Comparison of ENCODE assay signal across 24 mouse cellular contexts in genomic region chr10:93969306-93969705, GRCm38 (mm10).
DNase-seq lines count a peak whose midpoint lies in the region; ATAC-seq and TF ChIP-seq lines count a peak whose summit lies in the region.
"Had no signal": no experiment of that assay in that cellular context is flagged by ENCODE, and none has a peak within 500 bp of the region (broad histone marks: within the 10 kb centered on the region; RNA-seq: fewer than 3 reads in every experiment).

No protein-coding gene starts in this region.

- peaks cover 56% of the 10 kb centered on the region for H3K36me3 ChIP-seq in hindbrain, embryonic 10.5 days
- H3K36me3 ChIP-seq in hindbrain, postnatal 0 days (ENCODE audit: insufficient read depth, low read length): peaks cover 31% of the 10 kb centered on the region
- peaks cover 63% of the 10 kb centered on the region for H3K36me3 ChIP-seq in midbrain, embryonic 10.5 days
- H3K36me3 ChIP-seq in midbrain, embryonic 11.5 days (ENCODE audit: control insufficient read depth, insufficient read depth, low read length): peaks cover 9% of the 10 kb centered on the region

- H3K27ac ChIP-seq in hindbrain, embryonic 10.5 days: no peak overlapping the region
- H3K27ac ChIP-seq in hindbrain, postnatal 0 days: no peak overlapping the region
- H3K27ac ChIP-seq in midbrain, embryonic 10.5 days (replicated peaks): 0 out of 2 replicates have a peak overlapping the region, but pooled peaks have one; percentile 33
- no peak overlapping the region for H3K27ac ChIP-seq in midbrain, embryonic 11.5 days (ENCODE audit: low read depth, low read length)
- H3K27ac ChIP-seq: left cerebral cortex, adult 2 months; limb, embryonic 10.5 days; midbrain, embryonic 12.5 days; neural tube, embryonic 15.5 days had no signal

- H3K4me2 ChIP-seq in hindbrain, postnatal 0 days (ENCODE audit: low read depth, low read length): no peak overlapping the region
- no peak overlapping the region for H3K4me2 ChIP-seq in midbrain, embryonic 11.5 days
- H3K4me2 ChIP-seq: midbrain, embryonic 12.5 days; neural tube, embryonic 15.5 days had no signal

- no peak for ATAC-seq in hindbrain, postnatal 0 days
- ATAC-seq in midbrain, embryonic 11.5 days (ENCODE audit: low FRiP score): no peak
- ATAC-seq: forebrain, postnatal 0 days had no signal

- no peaks in the 10 kb centered on the region for H3K27me3 ChIP-seq in hindbrain, embryonic 10.5 days (ENCODE audit: insufficient read depth, poor library complexity, severe bottlenecking)
- no peaks in the 10 kb centered on the region for H3K27me3 ChIP-seq in hindbrain, postnatal 0 days (ENCODE audit: insufficient read depth, low read length)
- no peaks in the 10 kb centered on the region for H3K27me3 ChIP-seq in midbrain, embryonic 10.5 days (ENCODE audit: low read depth, poor library complexity, severe bottlenecking)
- H3K27me3 ChIP-seq in midbrain, embryonic 11.5 days (ENCODE audit: control insufficient read depth, insufficient read depth, low read length): no peaks in the 10 kb centered on the region
- H3K27me3 ChIP-seq: CH12.LX; midbrain, embryonic 12.5 days; neural tube, embryonic 15.5 days had no signal

- H3K4me1 ChIP-seq in hindbrain, embryonic 10.5 days (replicated peaks): peaks cover 17% of the 10 kb centered on the region
- no peaks in the 10 kb centered on the region for H3K4me1 ChIP-seq in hindbrain, postnatal 0 days (ENCODE audit: insufficient read depth, low read length)
- H3K4me1 ChIP-seq in midbrain, embryonic 10.5 days: peaks cover 11% of the 10 kb centered on the region
- no peaks in the 10 kb centered on the region for H3K4me1 ChIP-seq in midbrain, embryonic 11.5 days (ENCODE audit: control insufficient read depth, insufficient read depth, low read length)
- H3K4me1 ChIP-seq: limb, embryonic 10.5 days; midbrain, embryonic 12.5 days; neural tube, embryonic 15.5 days had no signal

- H3K4me3 ChIP-seq in hindbrain, embryonic 10.5 days: no peak overlapping the region
- H3K4me3 ChIP-seq in hindbrain, postnatal 0 days (ENCODE audit: low read length): no peak overlapping the region
- no peak overlapping the region for H3K4me3 ChIP-seq in midbrain, embryonic 10.5 days
- no peak overlapping the region for H3K4me3 ChIP-seq in midbrain, embryonic 11.5 days (ENCODE audit: low read depth, low read length)
- H3K4me3 ChIP-seq: left cerebral cortex, adult 2 months; limb, embryonic 10.5 days; midbrain, embryonic 12.5 days; neural tube, embryonic 15.5 days had no signal

- WGBS in hindbrain, embryonic 10.5 days: 18% methylated on average over 10 of the region's 10 CpGs
- WGBS in hindbrain, postnatal 0 days: 19% methylated on average over 10 of the region's 10 CpGs
- 38% methylated on average over 10 of the region's 10 CpGs for WGBS in midbrain, embryonic 10.5 days
- WGBS in midbrain, embryonic 11.5 days: 36% methylated on average over 10 of the region's 10 CpGs

- H3K9me3 ChIP-seq in hindbrain, embryonic 10.5 days: no peaks in the 10 kb centered on the region
- H3K9me3 ChIP-seq in hindbrain, postnatal 0 days (ENCODE audit: low read length): no peaks in the 10 kb centered on the region
- no peaks in the 10 kb centered on the region for H3K9me3 ChIP-seq in midbrain, embryonic 10.5 days (replicated peaks)
- no peaks in the 10 kb centered on the region for H3K9me3 ChIP-seq in midbrain, embryonic 11.5 days (ENCODE audit: control insufficient read depth, low read length)
- H3K9me3 ChIP-seq: limb, embryonic 10.5 days; midbrain, embryonic 12.5 days; neural tube, embryonic 15.5 days had no signal

- TF ChIP-seq CTCF in hindbrain, postnatal 0 days (IDR thresholded peaks at IDR 0.05; ENCODE audit: low read depth): no peak

- DNase-seq in hindbrain, embryonic 10.5 days (ENCODE audit: low spot score): peak; percentile 29
- no peak for DNase-seq in hindbrain, postnatal 0 days (ENCODE audit: low spot score)
- peak; percentile 18 for DNase-seq in midbrain, embryonic 10.5 days (ENCODE audit: low spot score)
- no peak for DNase-seq in midbrain, embryonic 11.5 days (ENCODE audit: low spot score, missing footprints)
- peak; percentile 36 for DNase-seq in embryo, embryonic 9.5 days (ENCODE audit: extremely low spot score)
- DNase-seq in testis, postnatal 14 days (ENCODE audit: low spot score): no peak
- DNase-seq in right cerebral cortex, postnatal 25 days: no peak
- DNase-seq: adrenal gland, postnatal 14 days; B cell, adult 2 months; cerebellum, adult 2 months; cerebellum, postnatal 25 days; forebrain, postnatal 0 days; gastrocnemius, postnatal 14 days; heart, adult 18-20 months; kidney, adult 18-20 months; liver; lung, postnatal 4 days; right cerebral cortex, postnatal 14 days; thymus, postnatal 14 days had no signal

- H3K9ac ChIP-seq in hindbrain, postnatal 0 days (replicated peaks; ENCODE audit: low read length): no peak overlapping the region
- H3K9ac ChIP-seq in midbrain, embryonic 11.5 days (ENCODE audit: low read length): no peak overlapping the region
- H3K9ac ChIP-seq: forebrain, postnatal 0 days; midbrain, embryonic 12.5 days; neural tube, embryonic 15.5 days had no signal

Comparison
In these comparisons a context has a peak if more than half of its experiments do, and no peak if none do; other contexts are left out.
1. DNase-seq: peak in hindbrain, embryonic 10.5 days (single experiment), midbrain, embryonic 10.5 days (single experiment) and embryo, embryonic 9.5 days (single experiment); none in hindbrain, postnatal 0 days (single experiment), midbrain, embryonic 11.5 days (single experiment), testis, postnatal 14 days (single experiment) and right cerebral cortex, postnatal 25 days (single experiment).